Comparison of ENCODE assay signal across 20 mouse cellular contexts in genomic region chr12:100537091-100537490, GRCm38 (mm10).
"Had no signal": no experiment of that assay in that cellular context is flagged by ENCODE, and none has a peak within 500 bp of the region (broad histone marks: within the 10 kb centered on the region; RNA-seq: fewer than 3 reads in every experiment).

No protein-coding gene starts in this region.

- H3K4me3 ChIP-seq: intestine, embryonic 15.5 days; layer of hippocampus, adult 2 months; limb, embryonic 12.5 days; limb, embryonic 15.5 days; megakaryocyte, embryonic 14.5 days; midbrain, embryonic 10.5 days; neural tube, embryonic 13.5 days; stomach, embryonic 15.5 days had no signal

- H3K9ac ChIP-seq: intestine, embryonic 15.5 days; limb, embryonic 12.5 days; limb, embryonic 15.5 days; liver, embryonic 14.5 days; liver, postnatal 0 days; lung, embryonic 14.5 days; neural tube, embryonic 13.5 days; stomach, embryonic 15.5 days had no signal

- H3K36me3 ChIP-seq: intestine, embryonic 15.5 days; limb, embryonic 12.5 days; limb, embryonic 15.5 days; midbrain, embryonic 10.5 days; neural tube, embryonic 13.5 days; stomach, embryonic 15.5 days had no signal

- H3K4me1 ChIP-seq: intestine, embryonic 15.5 days; limb, embryonic 15.5 days had no signal

- H3K27ac ChIP-seq: intestine, embryonic 15.5 days; kidney, postnatal 0 days; layer of hippocampus, adult 2 months; limb, embryonic 12.5 days; limb, embryonic 15.5 days; liver, embryonic 14.5 days; midbrain, embryonic 10.5 days; neural tube, embryonic 13.5 days; stomach, embryonic 15.5 days had no signal

- ATAC-seq: intestine, embryonic 15.5 days; liver, postnatal 0 days had no signal

- DNase-seq: kidney, adult 2 months; kidney, postnatal 25 days; layer of hippocampus, adult 9-11 months; liver, postnatal 0 days; lung, embryonic 14.5 days; lung, postnatal 10 days; lung, postnatal 36 days; midbrain, embryonic 14.5 days; thymus, postnatal 25 days had no signal

- H3K27me3 ChIP-seq: intestine, embryonic 15.5 days; limb, embryonic 12.5 days; limb, embryonic 15.5 days; megakaryocyte, embryonic 14.5 days; neural tube, embryonic 13.5 days; stomach, embryonic 15.5 days had no signal

- H3K9me3 ChIP-seq: intestine, embryonic 15.5 days; limb, embryonic 12.5 days; limb, embryonic 15.5 days; megakaryocyte, embryonic 14.5 days; midbrain, embryonic 10.5 days; neural tube, embryonic 13.5 days; stomach, embryonic 15.5 days had no signal

- H3K4me2 ChIP-seq: intestine, embryonic 15.5 days; limb, embryonic 12.5 days; limb, embryonic 15.5 days; liver, embryonic 11.5 days; lung, embryonic 14.5 days; neural tube, embryonic 13.5 days; stomach, embryonic 15.5 days had no signal
